ENCODE assay signal across 8 mouse cellular contexts in genomic region chr1:190169911-190170818, GRCm38 (mm10). TPM values are rescaled to one million over a fixed set of nuclear protein-coding genes. Genes with fewer than 3 reads are reported as not detected.
DNase-seq lines count a peak whose midpoint lies in the region; ATAC-seq and TF ChIP-seq lines count a peak whose summit lies in the region.

TSS of gene Prox1 (minus strand) at chr1:190170714.

- peak within 1 kb of the TSS; percentile 90 for H3K27ac ChIP-seq in hindbrain, embryonic 12.5 days

- peak within 1 kb of the TSS; percentile 82 for H3K9ac ChIP-seq in hindbrain, embryonic 12.5 days

- peak within 1 kb of the TSS; percentile 87 for H3K4me2 ChIP-seq in hindbrain, embryonic 12.5 days (replicated peaks)

- no peak for TF ChIP-seq CTCF in lung, adult 2 months (IDR thresholded peaks at IDR 0.05; ENCODE audit: insufficient read depth, low read length)

- no peak for TF ChIP-seq POLR2A in lung, adult 2 months (IDR thresholded peaks at IDR 0.05; ENCODE audit: borderline replicate concordance, extremely low read depth, low read depth, low read length)

- H3K4me3 ChIP-seq in hindbrain, embryonic 12.5 days, result peak within 1 kb of the TSS; percentile 61
- H3K4me3 ChIP-seq in lung, adult 2 months (replicated peaks; ENCODE audit: extremely low read depth, low read depth, low read length), result peak within 1 kb of the TSS; percentile 73

- ATAC-seq in hindbrain, embryonic 12.5 days (ENCODE audit: low FRiP score), result peak; percentile 89
- ATAC-seq in erythroid progenitor cell, adult 5-6 weeks (replicated peaks; ENCODE audit: low FRiP score, poor library complexity, severe bottlenecking), result no peak

- H3K27me3 ChIP-seq in hindbrain, embryonic 12.5 days, result peaks cover 44% of the 10 kb centered on the region

- no peaks in the 10 kb centered on the region for H3K36me3 ChIP-seq in hindbrain, embryonic 12.5 days

- no peaks in the 10 kb centered on the region for H3K9me3 ChIP-seq in hindbrain, embryonic 12.5 days (replicated peaks)

- DNase-seq in adrenal gland, adult 18-20 months (ENCODE audit: low spot score in 2 of 2), result peak; percentile 74 to 85
- peak; percentile 86 for DNase-seq in cerebellum, adult 9-10 months
- DNase-seq in frontal cortex, postnatal 36 days (ENCODE audit: low spot score in 2 of 2), result peak; percentile 57 to 60
- DNase-seq in layer of hippocampus, postnatal 10 days (ENCODE audit: low spot score in 2 of 2), result peak; percentile 73 to 76
- DNase-seq in lung, adult 2 months, result no peak
- peak; percentile 94 for DNase-seq in retina, postnatal 1 day

- WGBS in hindbrain, embryonic 12.5 days, result under 1% methylated on average over 62 of the region's 62 CpGs
- whole genome bisulfite sequencing in lung, adult 2 months, result under 1% methylated on average over 59 of the region's 62 CpGs

- H3K4me1 ChIP-seq in hindbrain, embryonic 12.5 days, result peaks cover 59% of the 10 kb centered on the region
- H3K4me1 ChIP-seq in lung, adult 2 months (ENCODE audit: control insufficient read depth, insufficient read depth, low read length), result peaks cover 11% of the 10 kb centered on the region

RNA-seq across cellular contexts. Expression of gene Prox1, which starts in this region (rescaled TPM):
- 10 to 100 TPM; 16.2 to 28.2 TPM for total RNA-seq in adrenal gland, adult 18-20 months (2021)
- 10.8 and 12.5 TPM in 2 replicates for polyA plus RNA-seq in hindbrain, embryonic 12.5 days (2016; fragmentation: Nextera tagmentation; extraction: Ambion mirVana)
- 100 to 1,000 TPM in 1 of 2 experiments, 10 to 100 TPM in 1; 91.1 to 106 TPM for total RNA-seq in layer of hippocampus, postnatal 10 days (2021)
- polyA plus RNA-seq in lung, adult 2 months (2012; rRNA removed), result 0.78 and 1.2 TPM in 2 replicates
- total RNA-seq in erythroid progenitor cell, adult 5-6 weeks (2015; ENCODE audit: low replicate concordance), result not detected in 2 replicates
- total RNA-seq in erythroid progenitor cell, adult 5-6 weeks (2017; ENCODE audit: low replicate concordance), result not detected in 2 replicates

Comparison
In these comparisons a context has a peak if more than half of its experiments do, and no peak if none do; other contexts are left out.
1. RNA of gene Prox1 (total RNA-seq): 91.1 to 106 TPM in layer of hippocampus, postnatal 10 days and 16.2 to 28.2 TPM in adrenal gland, adult 18-20 months; not detected in erythroid progenitor cell, adult 5-6 weeks; every median in the first group is over 10 times any median in the second.